ENCODE assay signal across 9 mouse cellular contexts in the genomic region with DNA sequence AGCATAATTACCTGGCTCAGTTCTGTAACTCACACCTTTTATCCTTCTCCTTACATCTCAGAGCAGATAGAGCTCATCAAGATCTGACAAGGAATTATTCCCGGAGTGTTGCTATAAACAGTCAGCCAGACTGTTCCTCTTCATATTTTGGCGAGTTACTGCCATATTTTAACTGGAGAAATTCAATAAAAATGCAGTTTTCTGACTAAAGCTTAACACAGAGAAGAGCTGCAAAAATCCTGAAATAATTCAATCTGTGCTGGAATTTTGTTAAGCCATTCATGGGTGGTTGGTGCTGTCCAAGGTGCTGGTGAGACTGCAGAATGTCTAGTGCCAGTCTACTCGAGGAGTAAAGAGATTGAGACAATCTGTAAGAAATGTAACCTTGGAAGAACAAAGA.
DNase-seq lines count a peak whose midpoint lies in the region; ATAC-seq lines count a peak whose summit lies in the region.
"Had no signal": no experiment of that assay in that cellular context is flagged by ENCODE, and none has a peak within 500 bp of the region (broad histone marks: within the 10 kb centered on the region; RNA-seq: fewer than 3 reads in every experiment).

No protein-coding gene starts in this region.

- DNase-seq in frontal cortex, postnatal 14 days (ENCODE audit: low spot score in 2 of 2): no peak
- peak; percentile 6 for DNase-seq in lung, postnatal 10 days
- no peak for DNase-seq in lung, adult 18-20 months
- peak; percentile 19 for DNase-seq in embryo, embryonic 9.5 days (ENCODE audit: extremely low spot score)
- peak; percentile 66 for DNase-seq in mesoderm, embryonic 11.5 days (ENCODE audit: low read depth, low spot score)
- DNase-seq in urinary bladder, adult 18-20 months (ENCODE audit: low spot score in 2 of 2): no peak
- DNase-seq in cerebellum, adult 18-20 months: no peak
- DNase-seq: cerebellum, adult 9-10 months had no signal

- peak; percentile 98 for ATAC-seq in frontal cortex, adult (ENCODE audit: low TSS enrichment)

Comparison
In these comparisons a context has a peak if more than half of its experiments do, and no peak if none do; other contexts are left out.
1. DNase-seq: peak in lung, postnatal 10 days (single experiment), embryo, embryonic 9.5 days (single experiment) and mesoderm, embryonic 11.5 days (single experiment); none in frontal cortex, postnatal 14 days (0 of 2), lung, adult 18-20 months (0 of 2), urinary bladder, adult 18-20 months (0 of 2) and cerebellum, adult 18-20 months (0 of 2).